ENCODE assay signal across 9 mouse cellular contexts in the genomic region with DNA sequence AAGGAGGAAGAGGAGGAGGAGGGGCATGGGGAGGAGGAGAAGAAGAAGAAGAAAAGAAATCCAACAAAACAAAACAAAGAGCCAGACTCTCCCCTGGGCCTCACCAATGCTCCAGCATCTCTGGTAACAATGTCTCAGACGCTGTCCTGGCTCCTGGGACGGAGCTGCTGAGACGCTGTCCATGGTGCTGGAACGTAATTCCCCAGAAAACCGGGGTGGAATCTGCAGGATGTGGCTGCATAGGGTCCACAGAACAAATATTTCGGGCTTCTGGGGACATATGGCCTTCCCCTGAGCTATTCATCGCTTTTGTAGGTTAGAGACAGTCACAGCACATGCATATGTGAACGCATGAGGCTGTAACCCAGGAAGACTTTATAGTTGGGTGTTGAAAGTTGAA. TPM values are rescaled to one million over a fixed set of nuclear protein-coding genes. Genes with fewer than 3 reads are reported as not detected.
A peak's percentile ranks its signal among the peaks of the same experiment; 100 is the strongest.
DNase-seq lines count a peak whose midpoint lies in the region; ATAC-seq and TF ChIP-seq lines count a peak whose summit lies in the region.
"Had no signal": no experiment of that assay in that cellular context is flagged by ENCODE, and none has a peak within 500 bp of the region (broad histone marks: within the 10 kb centered on the region; RNA-seq: fewer than 3 reads in every experiment).

No protein-coding gene starts in this region.

- no peak overlapping the region for H3K4me2 ChIP-seq in kidney, postnatal 0 days (ENCODE audit: low read length)
- H3K4me2 ChIP-seq in kidney, embryonic 16.5 days (replicated peaks; ENCODE audit: low read depth, low read length): no peak overlapping the region

- H3K27ac ChIP-seq in kidney, postnatal 0 days: no peak overlapping the region
- no peak overlapping the region for H3K27ac ChIP-seq in kidney, embryonic 16.5 days (ENCODE audit: low read length)
- H3K27ac ChIP-seq: left cerebral cortex, adult 2 months had no signal

- 14% methylated on average over 8 of the region's 8 CpGs for WGBS in kidney, postnatal 0 days
- 15% methylated on average over 8 of the region's 8 CpGs for WGBS in kidney, embryonic 16.5 days

- H3K4me3 ChIP-seq in kidney, postnatal 0 days (replicated peaks; ENCODE audit: low read depth, low read length): no peak overlapping the region
- no peak overlapping the region for H3K4me3 ChIP-seq in kidney, embryonic 16.5 days (ENCODE audit: low read length)
- no peak overlapping the region for H3K4me3 ChIP-seq in G1E (ENCODE audit: low read depth, low read length)
- H3K4me3 ChIP-seq: left cerebral cortex, adult 2 months had no signal

- no peaks in the 10 kb centered on the region for H3K4me1 ChIP-seq in kidney, postnatal 0 days (replicated peaks; ENCODE audit: insufficient read depth, low read length)
- no peaks in the 10 kb centered on the region for H3K4me1 ChIP-seq in kidney, embryonic 16.5 days (ENCODE audit: insufficient read depth, low read length)
- no peaks in the 10 kb centered on the region for H3K4me1 ChIP-seq in G1E (ENCODE audit: insufficient read depth, low read depth, low read length)

- no peaks in the 10 kb centered on the region for H3K9me3 ChIP-seq in kidney, postnatal 0 days (replicated peaks; ENCODE audit: low read length)
- no peaks in the 10 kb centered on the region for H3K9me3 ChIP-seq in kidney, embryonic 16.5 days (ENCODE audit: low read length)
- H3K9me3 ChIP-seq in G1E (replicated peaks): no peaks in the 10 kb centered on the region

- TF ChIP-seq CTCF in kidney, postnatal 0 days (IDR thresholded peaks at IDR 0.05; ENCODE audit: low read depth): no peak
- no peak for TF ChIP-seq CTCF in G1E (IDR thresholded peaks at IDR 0.05; ENCODE audit: low read depth, low read length)

- H3K9ac ChIP-seq in kidney, postnatal 0 days (ENCODE audit: low read depth, low read length): no peak overlapping the region
- H3K9ac ChIP-seq in kidney, embryonic 16.5 days (replicated peaks; ENCODE audit: low read length): no peak overlapping the region

- no peak for ATAC-seq in kidney, postnatal 0 days (replicated peaks; ENCODE audit: low FRiP score, low read depth)
- ATAC-seq in kidney, embryonic 16.5 days (ENCODE audit: low FRiP score, low TSS enrichment): no peak
- ATAC-seq in G1E (ENCODE audit: extremely low read depth, insufficient number of reproducible peaks, low FRiP score, poor library complexity, severe bottlenecking): no peak

- peaks cover 3% of the 10 kb centered on the region; the same call in 1 of the 2 replicates for H3K27me3 ChIP-seq in kidney, postnatal 0 days (ENCODE audit: insufficient read depth, low read length)
- H3K27me3 ChIP-seq in kidney, embryonic 16.5 days (ENCODE audit: insufficient read depth, low read length): no peaks in the 10 kb centered on the region
- no peaks in the 10 kb centered on the region for H3K27me3 ChIP-seq in G1E (ENCODE audit: insufficient read depth, low read length)

- peak; percentile 69 for DNase-seq in kidney, postnatal 0 days (ENCODE audit: low spot score)
- DNase-seq in 416B (ENCODE audit: low read depth) (peak; percentile 21), G1E (ENCODE audit: low spot score) (peak; percentile 40)
- peak; percentile 74 for DNase-seq in forelimb bud, embryonic 11.5 days (ENCODE audit: low read depth, low spot score)
- DNase-seq in B cell, adult 2 months: no peak
- no peak for DNase-seq in layer of hippocampus, postnatal 10 days (ENCODE audit: low spot score in 2 of 2)

- no peaks in the 10 kb centered on the region for H3K36me3 ChIP-seq in kidney, postnatal 0 days (ENCODE audit: insufficient read depth, low read length)
- H3K36me3 ChIP-seq in kidney, embryonic 16.5 days (ENCODE audit: insufficient read depth, low read length): no peaks in the 10 kb centered on the region
- no peaks in the 10 kb centered on the region for H3K36me3 ChIP-seq in G1E (replicated peaks)

RNA-seq across cellular contexts. Expression of a gene that starts 9.2 kb away (rescaled TPM):
- polyA plus RNA-seq in kidney, postnatal 0 days (2015; fragmentation: Nextera tagmentation; extraction: Ambion mirVana): 22.9 and 34.1 TPM in 2 replicates
- polyA plus RNA-seq in kidney, embryonic 16.5 days (2015; fragmentation: Nextera tagmentation; extraction: Ambion mirVana): 21.1 and 27.6 TPM in 2 replicates
- not detected in 2 replicates for total RNA-seq in G1E (2014; fragmentation: Nextera tagmentation)
- not detected in 2 replicates for total RNA-seq in G1E (2017)
- polyA plus RNA-seq in G1E (2012): not detected in 2 replicates
- total RNA-seq in layer of hippocampus, postnatal 10 days (2021): under 1 TPM in 1 of 2 experiments, not detected in 1; 0.69 TPM
- total RNA-seq: left cerebral cortex, adult 2 months had no signal
- polyA plus RNA-seq: heart, embryonic 14.5 days had no signal

RNA-seq across cellular contexts. Expression of a gene that starts 26.1 kb away (rescaled TPM):
- polyA plus RNA-seq in kidney, postnatal 0 days (2015; fragmentation: Nextera tagmentation; extraction: Ambion mirVana): 3.8 and 4.3 TPM in 2 replicates
- polyA plus RNA-seq in kidney, embryonic 16.5 days (2015; fragmentation: Nextera tagmentation; extraction: Ambion mirVana): 5.4 and 5.5 TPM in 2 replicates
- not detected in 2 replicates for total RNA-seq in G1E (2014; fragmentation: Nextera tagmentation)
- total RNA-seq in G1E (2017): 0.11 TPM in 1 of 2 replicates, not detected in the other
- not detected in 2 replicates for polyA plus RNA-seq in G1E (2012)
- total RNA-seq in layer of hippocampus, postnatal 10 days (2021): under 1 TPM; 0.55 to 0.62 TPM

RNA-seq across cellular contexts. Expression of a gene that starts 26.8 kb away (rescaled TPM):
- polyA plus RNA-seq in kidney, postnatal 0 days (2015; fragmentation: Nextera tagmentation; extraction: Ambion mirVana): 0.65 and 1.5 TPM in 2 replicates
- polyA plus RNA-seq in kidney, embryonic 16.5 days (2015; fragmentation: Nextera tagmentation; extraction: Ambion mirVana): 0.78 and 1.1 TPM in 2 replicates
- total RNA-seq in G1E (2014; fragmentation: Nextera tagmentation) (not detected in 2 replicates), G1E (2017) (0.35 TPM in 1 of 2 replicates, not detected in the other)
- polyA plus RNA-seq in G1E (2012): not detected in 2 replicates
- total RNA-seq in layer of hippocampus, postnatal 10 days (2021): 1 to 10 TPM; 3.9 to 5.3 TPM

RNA-seq across cellular contexts. Expression of a gene that starts 38.9 kb away (rescaled TPM):
- polyA plus RNA-seq in kidney, postnatal 0 days (2015; fragmentation: Nextera tagmentation; extraction: Ambion mirVana): 24.1 and 25.4 TPM in 2 replicates
- polyA plus RNA-seq in kidney, embryonic 16.5 days (2015; fragmentation: Nextera tagmentation; extraction: Ambion mirVana): 27.9 and 31.5 TPM in 2 replicates
- total RNA-seq in G1E (2014; fragmentation: Nextera tagmentation) (not detected in 2 replicates), G1E (2017) (0.49 TPM in 1 of 2 replicates, not detected in the other)
- not detected in 2 replicates for polyA plus RNA-seq in G1E (2012)
- 100 to 1,000 TPM; 831 to 849 TPM for total RNA-seq in layer of hippocampus, postnatal 10 days (2021)

RNA-seq across cellular contexts. Expression of a gene that starts 50.6 kb away (rescaled TPM):
- polyA plus RNA-seq in kidney, postnatal 0 days (2015; fragmentation: Nextera tagmentation; extraction: Ambion mirVana): 4.2 TPM in 2 replicates
- polyA plus RNA-seq in kidney, embryonic 16.5 days (2015; fragmentation: Nextera tagmentation; extraction: Ambion mirVana): 12.0 and 14.9 TPM in 2 replicates
- total RNA-seq in G1E (2014; fragmentation: Nextera tagmentation) (13.3 and 16.5 TPM in 2 replicates), G1E (2017) (5.0 and 5.3 TPM in 2 replicates)
- 40.3 and 51.4 TPM in 2 replicates for polyA plus RNA-seq in G1E (2012)
- 100 to 1,000 TPM; 218 to 232 TPM for total RNA-seq in layer of hippocampus, postnatal 10 days (2021)

Comparison
In these comparisons a context has a peak if more than half of its experiments do, and no peak if none do; other contexts are left out.
1. DNase-seq: peak in kidney, postnatal 0 days (single experiment), 416B (single experiment), G1E (single experiment) and forelimb bud, embryonic 11.5 days (single experiment); none in B cell, adult 2 months (0 of 2) and layer of hippocampus, postnatal 10 days (0 of 2).
2. RNA of a gene that starts 9.2 kb away (polyA plus RNA-seq): 21.1 to 27.6 TPM in kidney, embryonic 16.5 days and 22.9 to 34.1 TPM in kidney, postnatal 0 days; not detected in G1E; every median in the first group is over 10 times any median in the second.